Mouse (Mus musculus): Measurements from ENCODE around the gene Pam.

Gene Pam

GRCm38 (mm10) chr1:97828087-97828486 lies 267.4 kb downstream of the Pam start:
- DNase-seq (ENCODE audit: low read depth): no peak

GRCm38 (mm10) chr1:97827566-97827965 lies 267.9 kb downstream of the Pam start:
- no peak for DNase-seq (ENCODE audit: low read depth)

- DNase-seq (ENCODE audit: low read depth): no peak
Measured at GRCm38 (mm10) chr1:97822904-97823303, 272.5 kb downstream of the Pam start.

- DNase-seq (ENCODE audit: low read depth): no peak
Measured at GRCm38 (mm10) chr1:97822203-97822602, 273.2 kb downstream of the Pam start.

- DNase-seq (ENCODE audit: low read depth): no peak
Measured at GRCm38 (mm10) chr1:97821282-97821681, 274.2 kb downstream of the Pam start.

GRCm38 (mm10) chr1:97809255-97809912 lies 286.1 kb downstream of the Pam start:
- peak; percentile 46 for DNase-seq (ENCODE audit: low read depth)

GRCm38 (mm10) chr1:97804520-97804919 lies 290.9 kb downstream of the Pam start:
- DNase-seq (ENCODE audit: low read depth): no peak

- peak; percentile 16 for DNase-seq (ENCODE audit: low read depth)
Measured at GRCm38 (mm10) chr1:97802207-97802902, 293.1 kb downstream of the Pam start.

GRCm38 (mm10) chr1:97795936-97796335 lies 299.5 kb downstream of the Pam start:
- DNase-seq (ENCODE audit: low read depth): no peak

GRCm38 (mm10) chr1:97794110-97794509 lies 301.3 kb downstream of the Pam start:
- DNase-seq (ENCODE audit: low read depth): no peak

GRCm38 (mm10) chr1:97788490-97788889 lies 307.0 kb downstream of the Pam start:
- no peak for DNase-seq (ENCODE audit: low read depth)

- DNase-seq (ENCODE audit: low read depth): no peak
Measured at GRCm38 (mm10) chr1:97787674-97788073, 307.8 kb downstream of the Pam start.

GRCm38 (mm10) chr1:97785685-97786393 lies 309.6 kb downstream of the Pam start:
- no peak for DNase-seq (ENCODE audit: low read depth)

GRCm38 (mm10) chr1:97784928-97785327 lies 310.5 kb downstream of the Pam start:
- no peak for DNase-seq (ENCODE audit: low read depth)

GRCm38 (mm10) chr1:97781674-97782073 lies 313.8 kb downstream of the Pam start:
- DNase-seq (ENCODE audit: low read depth): no peak

GRCm38 (mm10) chr1:97773973-97774372 lies 321.5 kb downstream of the Pam start:
- no peak for DNase-seq (ENCODE audit: low read depth)

- DNase-seq (ENCODE audit: low read depth): no peak
Measured at GRCm38 (mm10) chr1:97773362-97773761, 322.1 kb downstream of the Pam start.

- no peak for DNase-seq (ENCODE audit: low read depth)
Measured at GRCm38 (mm10) chr1:97771727-97772126, 323.7 kb downstream of the Pam start.

GRCm38 (mm10) chr1:97771118-97771517 lies 324.3 kb downstream of the Pam start:
- DNase-seq (ENCODE audit: low read depth): peak; percentile 3

GRCm38 (mm10) chr1:97769904-97770753 lies 325.3 kb downstream of the Pam start, which contains the start of the genes Gin1 and Ppip5k2:
Gene Gin1 (plus strand): TSS chr1:97770172.
Gene Ppip5k2 (minus strand): TSS chr1:97770411.
- peak; percentile 96 for DNase-seq (ENCODE audit: low read depth)

- DNase-seq (ENCODE audit: low read depth): peak; percentile 63
Measured at GRCm38 (mm10) chr1:97769294-97769903, 326.0 kb downstream of the Pam start.

- peak; percentile 63 for DNase-seq (ENCODE audit: low read depth)
Measured at GRCm38 (mm10) chr1:97768906-97769293, 326.5 kb downstream of the Pam start.
